Mouse (Mus musculus) forebrain, embryonic 10.5 days (tissue): ENCODE results near the gene Rapgef3. TPM values are rescaled to one million over a fixed set of nuclear protein-coding genes. Genes with fewer than 3 reads are reported as not detected.

Source experiments
- DNase-seq: peaks from one replicate; pipeline ENCODE4 v3.0.0-alpha.2; 2017; ENCODE audit warnings: low spot score; ENCODE audit errors: extremely low spot score
- H3K27ac ChIP-seq: fragments of 300-500 bp; sonication (generic); 2 replicates; pipeline ENCODE4 v1.5.1; 2016; ENCODE audit warnings: mild to moderate bottlenecking
- H3K27me3 ChIP-seq: fragments of 300-500 bp; sonication (generic); 2 replicates; pipeline ENCODE4 v1.6.1; 2016; ENCODE audit warnings: mild to moderate bottlenecking; ENCODE audit not compliant: poor library complexity, severe bottlenecking
- H3K36me3 ChIP-seq: fragments of 300-500 bp; sonication (generic); replicated peaks from 2 replicates; pipeline ENCODE4 v1.6.1; 2016; ENCODE audit warnings: mild to moderate bottlenecking, moderate library complexity
- H3K4me1 ChIP-seq: fragments of 300-500 bp; sonication (generic); 2 replicates; pipeline ENCODE4 v1.6.1; 2016
- H3K4me3 ChIP-seq: fragments of 300-500 bp; sonication (generic); 2 replicates; pipeline ENCODE4 v1.5.1; 2016; ENCODE audit warnings: mild to moderate bottlenecking, moderate library complexity
- H3K9me3 ChIP-seq: fragments of 300-500 bp; sonication (generic); 2 replicates; pipeline ENCODE4 v1.6.1; 2016; ENCODE audit warnings: mild to moderate bottlenecking, moderate library complexity
- WGBS: fragments of 180-500 bp; shearing (Covaris S2); methylation state at CpG from one replicate; pipeline ENCODE4 v1.1.7; 2016; 5-methylcytosine and 5-hydroxymethylcytosine counted together
- polyA plus RNA-seq: library from polyadenylated mRNA; unstranded; fragments of >200 nt; fragmentation: Nextera tagmentation; extraction: Ambion mirVana; gene quantifications from 2 replicates; pipeline ENCODE4 v1.2.1, GENCODE M21; 2016

The Rapgef3 gene
- polyA plus RNA-seq, 1 experiment from 2014 or later = 6.3 TPM

DNA sequence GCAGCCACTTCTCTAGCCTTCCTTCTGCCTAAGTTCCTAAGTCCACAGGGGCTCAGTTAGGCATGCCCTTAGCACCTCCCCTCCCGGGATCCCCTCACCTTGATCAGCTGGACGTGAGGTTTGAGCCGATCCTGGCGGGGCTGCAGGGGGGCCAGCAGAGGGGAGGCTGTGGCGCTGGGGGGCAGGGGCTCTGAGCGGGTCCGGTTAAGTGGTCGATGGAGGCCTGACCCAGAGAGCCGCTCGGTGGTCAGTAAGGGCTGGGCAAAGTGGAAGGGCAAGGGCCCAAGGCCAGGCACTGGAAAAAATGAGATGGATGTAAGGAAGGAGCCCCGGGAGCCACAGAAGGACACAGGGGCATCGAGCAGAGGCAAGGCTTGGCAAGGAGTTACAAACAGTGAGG lies 40.1 kb upstream of the Rapgef3 start:
- no peak overlapping the region for H3K4me3 ChIP-seq
- H3K27ac ChIP-seq = no peak overlapping the region
- H3K36me3 ChIP-seq = peaks cover 66% of the 10 kb centered on the region
- no peak for DNase-seq
- H3K27me3 ChIP-seq = no peaks in the 10 kb centered on the region
- peaks cover 18% of the 10 kb centered on the region for H3K4me1 ChIP-seq
- H3K9me3 ChIP-seq = no peaks in the 10 kb centered on the region
- WGBS = 75% methylated on average over 12 of the region's 12 CpGs

DNA sequence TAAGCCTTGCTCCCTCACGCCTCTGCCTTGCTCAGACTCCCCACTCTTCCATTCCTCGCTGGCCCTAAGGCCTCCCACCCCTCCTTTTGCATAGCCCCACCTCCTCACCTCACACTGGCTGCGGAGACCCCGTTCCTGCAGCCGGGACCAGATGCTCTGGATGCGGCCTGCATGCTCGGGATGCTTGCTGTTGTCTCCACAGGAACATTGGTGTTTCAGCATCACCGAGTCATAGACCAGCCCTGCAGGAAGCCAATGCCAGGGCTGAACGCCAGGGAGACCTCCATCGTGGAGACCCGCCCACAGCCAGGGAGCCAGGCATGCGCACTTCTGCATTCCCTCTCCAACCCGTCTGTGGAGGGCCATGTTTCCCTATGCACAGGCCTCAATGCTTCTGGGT lies 34.8 kb upstream of the Rapgef3 start:
- no peaks in the 10 kb centered on the region for H3K9me3 ChIP-seq
- DNase-seq = peak; percentile 46
- peaks cover 50% of the 10 kb centered on the region for H3K4me1 ChIP-seq
- H3K27me3 ChIP-seq = no peaks in the 10 kb centered on the region
- H3K36me3 ChIP-seq = peaks cover 76% of the 10 kb centered on the region
- peak overlapping the region; percentile 43 for H3K4me3 ChIP-seq
- peak overlapping the region; percentile 80 for H3K27ac ChIP-seq
- 14% methylated on average over 13 of the region's 13 CpGs for WGBS

DNA sequence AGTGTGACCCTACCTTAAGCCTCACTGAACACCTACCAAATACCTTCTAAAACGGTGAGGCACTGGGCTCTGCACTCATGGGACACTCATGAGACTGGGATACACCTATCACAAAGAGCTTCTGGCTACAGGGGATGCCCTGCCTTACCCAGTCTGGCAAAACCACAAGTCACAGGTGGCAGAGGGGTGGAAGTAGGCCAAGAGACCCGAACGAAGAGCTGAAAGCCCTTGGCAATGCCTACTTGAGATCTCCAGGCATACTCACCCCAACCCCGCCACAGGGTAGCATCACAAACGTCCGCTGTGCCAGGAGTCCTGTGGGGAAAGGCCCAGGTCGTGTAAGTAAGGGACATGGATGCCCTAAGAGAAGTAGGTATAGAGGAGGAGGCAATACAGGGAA lies 34.0 kb upstream of the Rapgef3 start:
- Histone ChIP-seq H3K4me3 (no peak overlapping the region), H3K27me3 (no peaks in the 10 kb centered on the region), H3K36me3 (peaks cover 76% of the 10 kb centered on the region), H3K4me1 (peaks cover 48% of the 10 kb centered on the region), H3K9me3 (no peaks in the 10 kb centered on the region), H3K27ac (peak overlapping the region; percentile 80; the same call in 1 of the 2 replicates)
- 79% methylated on average over 7 of the region's 7 CpGs for WGBS
- no peak for DNase-seq

DNA sequence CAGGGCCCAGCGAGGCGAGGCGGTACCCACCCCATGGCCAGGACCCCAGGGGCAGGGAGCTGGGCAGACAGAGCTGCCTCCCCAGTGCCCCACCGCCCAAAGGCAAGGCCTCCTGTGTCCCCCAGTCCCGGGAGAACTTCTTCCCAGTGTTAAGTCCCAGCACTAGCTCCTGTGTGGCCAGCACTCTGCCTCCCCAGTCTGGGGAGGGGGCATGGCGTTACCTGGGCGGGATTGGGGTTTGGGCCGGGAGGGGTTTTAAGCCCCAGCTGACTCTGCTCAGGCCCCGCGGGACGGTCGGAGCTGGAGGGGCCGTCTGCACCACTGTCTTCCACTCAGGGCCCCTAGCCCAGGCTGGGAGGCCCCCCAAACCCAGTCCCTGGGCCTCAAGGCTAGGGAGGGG lies 33.1 kb upstream of the Rapgef3 start:
- peaks cover 48% of the 10 kb centered on the region for H3K4me1 ChIP-seq
- H3K36me3 ChIP-seq = peaks cover 77% of the 10 kb centered on the region
- DNase-seq = no peak
- peak overlapping the region; percentile 8 for H3K27ac ChIP-seq
- no peaks in the 10 kb centered on the region for H3K9me3 ChIP-seq
- 83% methylated on average over 13 of the region's 13 CpGs for WGBS
- no peak overlapping the region for H3K4me3 ChIP-seq
- no peaks in the 10 kb centered on the region for H3K27me3 ChIP-seq

DNA sequence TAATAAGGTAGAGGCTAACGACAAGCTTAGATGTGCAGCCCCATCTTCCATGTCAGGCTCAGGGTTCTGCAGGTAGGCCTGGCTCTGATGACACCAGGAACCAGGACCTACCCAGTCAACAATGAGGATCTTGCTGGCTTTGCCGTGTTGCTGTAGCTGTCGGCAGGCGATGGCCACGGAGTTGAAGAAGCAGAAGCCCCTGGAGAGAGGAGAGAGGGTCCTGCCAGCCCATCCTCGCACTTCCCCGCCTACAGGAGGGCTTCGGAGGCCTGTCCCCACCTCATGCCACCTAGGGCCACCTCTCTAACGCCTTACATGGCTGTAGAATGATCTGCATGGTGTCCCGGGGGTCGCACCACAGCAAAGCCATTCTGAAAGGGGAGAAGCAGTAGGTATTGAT lies 31.7 kb upstream of the Rapgef3 start:
- Histone ChIP-seq H3K27me3 (no peaks in the 10 kb centered on the region), H3K36me3 (peaks cover 83% of the 10 kb centered on the region), H3K4me3 (no peak overlapping the region), H3K27ac (peak overlapping the region; percentile 58; the same call in 1 of the 2 replicates), H3K9me3 (no peaks in the 10 kb centered on the region), H3K4me1 (peaks cover 48% of the 10 kb centered on the region)
- 91% methylated on average over 11 of the region's 11 CpGs for WGBS
- DNase-seq = no peak

DNA sequence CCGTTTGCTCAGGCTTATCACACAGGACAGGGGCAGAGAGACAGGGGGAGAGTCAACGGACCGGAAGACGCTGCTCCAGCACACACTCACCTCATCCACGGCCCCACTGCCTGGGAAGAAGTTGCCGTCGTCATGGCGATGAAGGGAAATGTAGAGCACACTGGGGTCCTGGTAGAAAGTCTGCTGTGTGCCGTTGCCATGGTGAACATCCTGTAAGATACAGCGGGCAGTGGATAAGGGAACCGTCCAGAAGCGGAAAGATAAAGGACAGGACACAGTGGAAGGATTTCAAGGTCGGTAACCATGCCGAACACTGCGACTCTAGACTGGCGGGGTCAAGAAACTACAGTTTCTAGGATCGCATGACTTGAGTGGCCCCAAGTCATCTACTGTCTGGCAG lies 30.4 kb upstream of the Rapgef3 start:
- H3K4me3 ChIP-seq = no peak overlapping the region
- peaks cover 94% of the 10 kb centered on the region for H3K36me3 ChIP-seq
- H3K27ac ChIP-seq = peak overlapping the region; percentile 65
- DNase-seq = peak; percentile 59
- H3K27me3 ChIP-seq = no peaks in the 10 kb centered on the region
- 71% methylated on average over 17 of the region's 17 CpGs for WGBS
- no peaks in the 10 kb centered on the region for H3K9me3 ChIP-seq
- H3K4me1 ChIP-seq = peaks cover 48% of the 10 kb centered on the region

DNA sequence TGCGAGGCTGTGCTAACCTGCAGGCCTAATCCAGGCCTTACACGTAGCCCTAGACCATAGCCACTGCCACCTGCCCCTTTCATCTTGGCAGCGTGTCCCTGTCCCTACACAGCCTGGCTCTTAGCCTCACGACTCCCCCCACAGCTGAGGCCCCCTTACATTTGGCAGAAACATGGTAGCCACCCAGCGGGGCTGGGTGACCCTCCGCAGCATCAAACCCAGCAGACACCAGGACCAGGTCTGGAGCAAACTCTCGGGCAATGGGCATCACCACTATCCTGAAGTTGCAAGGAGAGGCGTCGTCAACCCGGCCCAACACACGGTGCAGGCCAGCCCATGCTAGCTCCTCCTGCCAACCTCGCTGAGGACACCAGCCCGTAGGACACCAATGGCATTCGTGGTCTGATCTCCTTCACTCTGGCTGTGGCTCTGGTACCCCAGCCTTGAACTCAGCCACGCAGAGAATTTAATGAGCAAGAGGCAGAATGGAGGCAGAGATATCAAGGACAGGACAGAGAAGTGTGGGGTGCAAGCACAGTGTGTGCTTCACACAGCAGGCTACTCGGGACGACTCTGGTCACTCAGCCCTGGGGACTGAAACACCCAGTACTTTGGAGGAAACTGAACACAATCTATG lies 29.0 kb upstream of the Rapgef3 start:
- WGBS = 94% methylated on average over 17 of the region's 17 CpGs
- no peak overlapping the region for H3K27ac ChIP-seq
- no peaks in the 10 kb centered on the region for H3K9me3 ChIP-seq
- H3K4me3 ChIP-seq = no peak overlapping the region
- DNase-seq = no peak
- peaks cover 35% of the 10 kb centered on the region for H3K4me1 ChIP-seq
- H3K36me3 ChIP-seq = peaks cover 98% of the 10 kb centered on the region
- H3K27me3 ChIP-seq = no peaks in the 10 kb centered on the region

DNA sequence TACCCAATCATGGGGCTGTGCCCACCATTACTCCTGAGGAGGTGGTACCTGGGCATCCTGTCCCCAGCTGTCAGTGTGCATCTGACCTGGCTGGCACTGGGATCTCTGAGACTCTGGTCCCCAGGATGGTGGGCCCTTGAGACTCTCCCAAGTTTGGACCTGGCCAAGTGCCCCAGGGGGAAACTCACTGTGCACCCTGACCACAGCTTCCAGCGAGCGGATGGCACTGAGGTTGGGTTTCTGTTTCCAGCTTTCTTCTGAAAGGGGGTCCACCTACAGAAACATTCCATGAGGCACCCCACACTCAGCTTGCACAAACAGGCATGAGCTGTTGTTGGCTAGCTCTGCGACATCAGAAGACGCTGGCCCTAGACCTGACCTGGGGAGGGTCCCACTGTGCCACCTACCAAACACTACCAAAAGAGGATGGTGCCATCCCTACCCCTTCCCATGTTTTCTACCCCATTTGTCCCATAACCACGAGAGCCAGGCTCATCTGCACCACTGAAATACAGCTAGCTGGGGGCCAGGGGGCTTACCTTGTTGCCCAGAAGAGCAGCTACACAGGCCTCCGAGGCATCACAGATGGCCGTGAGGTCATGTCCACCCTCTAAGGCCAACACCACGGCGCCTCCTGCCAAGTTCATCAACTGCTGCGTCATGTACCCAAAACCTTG lies 27.9 kb upstream of the Rapgef3 start:
- Histone ChIP-seq H3K4me1 (peaks cover 26% of the 10 kb centered on the region), H3K36me3 (peaks cover 98% of the 10 kb centered on the region), H3K9me3 (no peaks in the 10 kb centered on the region), H3K27ac (no peak overlapping the region), H3K4me3 (no peak overlapping the region), H3K27me3 (no peaks in the 10 kb centered on the region)
- DNase-seq = no peak
- whole genome bisulfite sequencing = 93% methylated on average over 10 of the region's 10 CpGs

DNA sequence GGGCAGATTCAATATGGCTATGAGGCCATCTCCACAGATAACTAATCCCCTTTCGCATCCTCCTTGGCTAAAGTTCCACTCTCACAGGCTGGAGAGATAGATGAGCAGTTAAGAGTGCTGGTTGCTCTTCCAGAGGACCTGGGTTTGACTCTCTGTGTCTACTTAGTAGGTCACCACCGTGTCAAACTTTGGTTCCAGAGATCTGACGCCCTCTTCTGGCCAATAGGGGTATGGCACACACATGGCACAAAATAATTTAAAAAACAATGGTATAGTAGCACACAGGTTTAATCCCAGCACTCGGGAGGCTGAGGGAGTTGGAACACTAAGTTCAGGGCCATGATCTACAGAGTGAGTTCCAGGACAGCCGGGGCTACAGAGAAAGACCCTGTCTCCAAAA lies 26.5 kb upstream of the Rapgef3 start:
- WGBS = 72% methylated on average over 5 of the region's 5 CpGs
- Histone ChIP-seq H3K27ac (no peak overlapping the region), H3K36me3 (peaks cover 90% of the 10 kb centered on the region), H3K27me3 (no peaks in the 10 kb centered on the region), H3K9me3 (no peaks in the 10 kb centered on the region), H3K4me1 (peaks cover 17% of the 10 kb centered on the region), H3K4me3 (no peak overlapping the region)
- DNase-seq = no peak

DNA sequence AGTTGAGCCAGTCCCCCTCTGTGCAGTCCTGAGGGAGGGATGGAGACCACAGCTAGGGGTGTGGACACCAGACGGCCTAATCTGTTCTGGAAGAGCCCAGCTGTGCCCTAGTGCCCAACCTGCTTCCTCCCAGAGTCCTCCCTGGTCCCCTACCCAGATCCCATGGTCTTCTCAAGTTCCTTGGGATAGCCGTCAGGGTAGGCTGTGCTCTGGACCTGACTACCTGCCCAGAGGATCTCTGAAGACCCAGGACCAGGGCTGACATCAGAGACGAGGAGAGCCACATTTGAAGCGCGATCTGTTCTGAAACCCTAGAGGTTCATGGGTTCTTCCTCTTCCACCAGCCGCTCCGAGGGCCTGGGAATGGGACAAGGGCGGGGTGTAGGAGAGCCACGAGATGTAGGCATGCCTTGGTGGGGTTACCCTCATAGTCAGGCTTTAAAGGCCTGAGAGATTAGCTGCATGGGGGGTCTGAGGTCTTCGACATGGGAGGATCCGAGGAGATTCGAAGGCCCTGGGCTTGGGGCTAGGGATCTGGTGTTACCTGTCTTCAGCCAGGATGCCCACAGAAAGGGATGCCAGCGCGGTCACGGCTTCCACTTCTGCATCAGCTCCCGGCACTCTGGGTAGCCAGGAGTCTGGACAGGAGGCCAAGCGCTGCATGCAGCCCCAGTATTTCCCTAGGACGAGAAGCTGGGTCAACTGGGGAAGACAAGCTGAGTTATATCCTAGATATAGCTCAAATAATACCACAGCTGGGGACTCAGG lies 25.8 kb upstream of the Rapgef3 start:
- Histone ChIP-seq H3K27me3 (no peaks in the 10 kb centered on the region), H3K4me3 (no peak overlapping the region), H3K27ac (no peak overlapping the region), H3K36me3 (peaks cover 83% of the 10 kb centered on the region), H3K9me3 (no peaks in the 10 kb centered on the region), H3K4me1 (peaks cover 18% of the 10 kb centered on the region)
- WGBS = 92% methylated on average over 18 of the region's 18 CpGs
- DNase-seq = no peak

DNA sequence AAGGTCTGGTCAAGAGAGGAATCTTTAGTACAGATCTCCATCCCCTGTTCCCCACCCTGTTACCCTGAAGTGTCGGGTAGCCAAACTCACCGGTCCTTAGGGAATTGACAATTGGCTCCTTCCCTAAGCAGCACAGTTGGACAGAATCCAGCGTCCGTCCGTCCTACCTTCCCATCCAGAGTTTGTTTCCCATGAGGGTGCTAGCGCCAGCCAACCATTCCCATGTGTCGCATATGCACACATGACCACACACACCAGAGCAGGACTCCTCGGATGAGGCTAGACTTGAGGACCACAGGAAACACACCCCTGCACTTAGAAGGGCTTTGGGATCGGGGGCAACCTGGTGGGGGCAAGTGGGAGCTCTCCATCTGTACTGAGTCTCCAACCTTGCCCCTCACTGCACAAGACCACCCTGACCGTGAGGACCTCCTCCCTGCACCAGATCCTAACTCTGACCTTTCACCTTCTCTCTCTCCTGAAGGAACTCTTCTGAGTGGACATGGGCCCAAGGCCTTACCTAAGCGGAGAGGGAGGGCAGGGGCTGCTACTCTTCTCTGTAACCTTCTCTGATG lies 23.4 kb upstream of the Rapgef3 start:
- Histone ChIP-seq H3K4me1 (peaks cover 27% of the 10 kb centered on the region), H3K9me3 (no peaks in the 10 kb centered on the region), H3K36me3 (peaks cover 61% of the 10 kb centered on the region), H3K27me3 (0 out of 2 replicates have a peak, but pooled peaks cover 2% of the 10 kb centered on the region), H3K27ac (no peak overlapping the region), H3K4me3 (no peak overlapping the region)
- no peak for DNase-seq
- 94% methylated on average over 11 of the region's 11 CpGs for WGBS

DNA sequence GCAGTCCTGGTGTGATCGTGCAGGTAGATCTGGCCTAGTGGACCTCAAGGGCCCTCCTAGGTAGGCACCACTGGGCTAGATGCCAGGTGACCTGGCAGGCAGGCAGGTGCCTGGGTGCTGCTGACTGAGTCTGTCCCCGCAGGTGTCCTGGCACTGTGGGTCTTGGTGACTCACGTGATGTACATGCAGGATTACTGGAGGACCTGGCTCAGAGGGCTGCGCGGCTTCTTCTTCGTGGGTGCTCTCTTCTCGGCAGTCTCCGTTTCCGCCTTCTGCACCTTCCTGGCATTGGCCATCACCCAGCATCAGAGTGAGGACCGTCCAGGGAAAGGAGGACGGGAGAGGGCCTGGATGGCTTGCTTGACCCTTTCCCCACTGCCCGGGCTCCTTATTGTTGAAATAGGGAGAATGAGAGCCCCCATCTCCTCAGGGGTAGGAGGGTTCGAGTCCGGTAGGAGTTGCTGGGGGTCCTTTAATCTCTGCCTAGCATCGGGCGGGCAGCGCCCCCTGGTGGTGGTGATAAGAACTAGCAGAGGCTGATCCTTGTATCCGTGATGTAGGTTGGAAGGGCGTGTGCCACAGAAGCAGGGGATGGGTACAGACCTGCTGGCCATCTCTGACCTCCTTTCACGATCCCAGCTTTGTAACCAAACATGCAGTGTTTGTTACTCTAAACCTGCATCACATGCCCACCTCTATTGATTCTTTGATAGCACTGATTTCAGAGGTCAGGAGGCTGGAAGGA lies 22.2 kb upstream of the Rapgef3 start:
- Histone ChIP-seq H3K27ac (no peak overlapping the region), H3K4me1 (peaks cover 34% of the 10 kb centered on the region), H3K4me3 (no peak overlapping the region), H3K9me3 (no peaks in the 10 kb centered on the region), H3K27me3 (peaks cover 11% of the 10 kb centered on the region; the same call in 1 of the 2 replicates), H3K36me3 (peaks cover 48% of the 10 kb centered on the region)
- DNase-seq = peak; percentile 50
- 60% methylated on average over 20 of the region's 20 CpGs for WGBS
